In genomic region chr15:84213162-84213739, GRCm38 (mm10) we compare ENCODE assay signal across 21 mouse cellular contexts. TPM values are rescaled to one million over a fixed set of nuclear protein-coding genes. Genes with fewer than 3 reads are reported as not detected.
DNase-seq lines count a peak whose midpoint lies in the region; ATAC-seq and TF ChIP-seq lines count a peak whose summit lies in the region.
"Had no signal": no experiment of that assay in that cellular context is flagged by ENCODE, and none has a peak within 500 bp of the region (broad histone marks: within the 10 kb centered on the region; RNA-seq: fewer than 3 reads in every experiment).

No protein-coding gene starts in this region.

- H3K79me2 ChIP-seq in CH12.LX (replicated peaks; ENCODE audit: control insufficient read depth, extremely low read depth, insufficient read depth, poor library complexity, severe bottlenecking) (no peaks in the 10 kb centered on the region), myocyte (ENCODE audit: control insufficient read depth, insufficient read depth) (no peaks in the 10 kb centered on the region)

- TF ChIP-seq EP300 in CH12.LX (IDR thresholded peaks at IDR 0.05; ENCODE audit: low read length), result no peak

- TF ChIP-seq CTCF in CH12.LX (conservative IDR thresholded peaks at IDR 0.05 in 1 of 2, IDR thresholded peaks at IDR 0.05 in 1 of 2; ENCODE audit: low read depth in 2 of 2, low read length in 2 of 2), result no peak

- no peak overlapping the region for H3ac ChIP-seq in myocyte (ENCODE audit: control insufficient read depth, insufficient read length)

- no peak for TF ChIP-seq POLR2A in CH12.LX (IDR thresholded peaks at IDR 0.05; ENCODE audit: low read depth, low read length)
- TF ChIP-seq POLR2A in myocyte (IDR thresholded peaks at IDR 0.05; ENCODE audit: insufficient read length, low read depth), result no peak

- H3K9ac ChIP-seq in heart, embryonic 13.5 days, result no peak overlapping the region
- H3K9ac ChIP-seq in CH12.LX (ENCODE audit: insufficient read depth, low read depth), result no peak overlapping the region
- H3K9ac ChIP-seq: hindbrain, embryonic 14.5 days; liver, embryonic 13.5 days; neural tube, embryonic 13.5 days; stomach, embryonic 15.5 days had no signal

- no peak for DNase-seq in heart, postnatal 4 days
- DNase-seq in CH12.LX (ENCODE audit: extremely low read depth), result no peak
- no peak for DNase-seq in frontal cortex, postnatal 14 days (ENCODE audit: low spot score in 2 of 2)
- DNase-seq: adrenal gland, adult 8-10 months; cerebellum, adult 11-12 months; layer of hippocampus, adult 9-11 months; liver, embryonic 13.5 days; lung, adult 2 months; lung, postnatal 36 days; right cerebral cortex, postnatal 4 days; thymus, adult 2 months had no signal

- no peak for ATAC-seq in heart, embryonic 13.5 days (ENCODE audit: extremely low read depth, insufficient number of reproducible peaks, low FRiP score, low TSS enrichment)
- no peak for ATAC-seq in megakaryocyte, adult 5-6 weeks (ENCODE audit: poor library complexity, severe bottlenecking)
- ATAC-seq: activated CD4-positive, CD25-positive, alpha-beta regulatory T cell, adult 4 months had no signal

- H3K36me3 ChIP-seq in heart, embryonic 13.5 days, result peaks cover 59% of the 10 kb centered on the region
- peaks cover 95% of the 10 kb centered on the region for H3K36me3 ChIP-seq in megakaryocyte, embryonic 14.5 days (replicated peaks; ENCODE audit: low read length)
- H3K36me3 ChIP-seq in CH12.LX (replicated peaks in 1 of 2; ENCODE audit: control insufficient read depth in 1 of 2, insufficient read depth in 1 of 2, low read length in 1 of 2), result peaks cover 47 to 66% of the 10 kb centered on the region in 2 experiments
- H3K36me3 ChIP-seq in myocyte (ENCODE audit: control insufficient read depth, insufficient read depth), result peaks cover 14% of the 10 kb centered on the region

- no peak overlapping the region for H3K4me3 ChIP-seq in heart, embryonic 13.5 days
- H3K4me3 ChIP-seq in megakaryocyte, embryonic 14.5 days (replicated peaks), result peak overlapping the region; percentile 93
- H3K4me3 ChIP-seq in CH12.LX (replicated peaks in 1 of 3; ENCODE audit: low read depth in 2 of 3, low read length in 2 of 3, poor library complexity in 1 of 3) (no peak overlapping the region), myocyte (no peak overlapping the region)
- H3K4me3 ChIP-seq: forebrain, embryonic 10.5 days; liver, embryonic 13.5 days; neural tube, embryonic 13.5 days; stomach, embryonic 15.5 days had no signal

- H3K27ac ChIP-seq in heart, embryonic 13.5 days (replicated peaks), result 0 out of 2 replicates have a peak overlapping the region, but pooled peaks have one; percentile 20
- peak overlapping the region; percentile 30 for H3K27ac ChIP-seq in CH12.LX (ENCODE audit: insufficient read depth, low read depth)
- H3K27ac ChIP-seq: forebrain, embryonic 10.5 days; hindbrain, embryonic 14.5 days; kidney, postnatal 0 days; liver, embryonic 13.5 days; neural tube, embryonic 13.5 days; stomach, embryonic 15.5 days had no signal

- dilution Hi-C loops in CH12.LX (cut with MboI; ENCODE audit: extremely low pct_ligation_motif_present, extremely low pct_unique_long_range_greater_than_20kb, low sequenced_read_pairs), result no loop called here

- no peaks in the 10 kb centered on the region for H3K27me3 ChIP-seq in heart, embryonic 13.5 days (replicated peaks)
- no peaks in the 10 kb centered on the region for H3K27me3 ChIP-seq in megakaryocyte, embryonic 14.5 days (replicated peaks)
- H3K27me3 ChIP-seq in CH12.LX (replicated peaks), result no peaks in the 10 kb centered on the region
- no peaks in the 10 kb centered on the region for H3K27me3 ChIP-seq in myocyte (ENCODE audit: control insufficient read depth, insufficient read depth, insufficient read length)
- H3K27me3 ChIP-seq: stomach, embryonic 15.5 days had no signal

- no peaks in the 10 kb centered on the region for H3K9me3 ChIP-seq in heart, embryonic 13.5 days
- no peaks in the 10 kb centered on the region for H3K9me3 ChIP-seq in megakaryocyte, embryonic 14.5 days
- H3K9me3 ChIP-seq in CH12.LX (replicated peaks; ENCODE audit: low read length), result no peaks in the 10 kb centered on the region
- H3K9me3 ChIP-seq: forebrain, embryonic 10.5 days; liver, embryonic 13.5 days; neural tube, embryonic 13.5 days; stomach, embryonic 15.5 days had no signal

- peaks cover 63% of the 10 kb centered on the region for H3K4me1 ChIP-seq in heart, embryonic 13.5 days
- H3K4me1 ChIP-seq in megakaryocyte, embryonic 14.5 days, result peaks cover 100% of the 10 kb centered on the region
- H3K4me1 ChIP-seq in CH12.LX (ENCODE audit: control insufficient read depth in 1 of 2, insufficient read depth in 2 of 2), result peaks cover 18 to 51% of the 10 kb centered on the region in 2 experiments

- 72% methylated on average over 6 of the region's 6 CpGs for WGBS in heart, embryonic 13.5 days

- H3K4me2 ChIP-seq in heart, embryonic 13.5 days, result no peak overlapping the region
- H3K4me2 ChIP-seq in CH12.LX (ENCODE audit: insufficient read depth, low read depth, poor library complexity, severe bottlenecking) (no peak overlapping the region), myocyte (ENCODE audit: low read depth) (peak overlapping the region; percentile 71)
- H3K4me2 ChIP-seq: hindbrain, embryonic 14.5 days; liver, embryonic 13.5 days; neural tube, embryonic 13.5 days; stomach, embryonic 15.5 days had no signal

- TF ChIP-seq RAD21 in CH12.LX (IDR thresholded peaks at IDR 0.05; ENCODE audit: low read depth, low read length), result no peak

- in situ Hi-C loops in CH12.LX (cut with MboI; ENCODE audit: low pct_ligation_motif_present, low pct_unique_long_range_greater_than_20kb, low sequenced_read_pairs), result no loop called here

TF ChIP-seq in CH12.LX, 34 proteins besides CTCF, POLR2A, EP300 and RAD21:
- 0 out of 2 replicates have a peak, but pooled peaks have one; percentile 1 for TF ChIP-seq MXI1 (IDR thresholded peaks at IDR 0.05; ENCODE audit: low read depth, low read length)
- TF ChIP-seq USF1 (IDR thresholded peaks at IDR 0.05; ENCODE audit: low read depth, low read length), result no peak

TF ChIP-seq in myocyte, 11 proteins besides CTCF, POLR2A, EP300 and RAD21:
- TF ChIP-seq MAX (IDR thresholded peaks at IDR 0.05; ENCODE audit: low read depth) (no peak), MYOD1 (IDR thresholded peaks at IDR 0.05; ENCODE audit: control insufficient read depth in 1 of 3, insufficient read length in 2 of 3, low read depth in 2 of 3) (no peak), USF1 (IDR thresholded peaks at IDR 0.05; ENCODE audit: low read depth) (no peak), MYOG (IDR thresholded peaks at IDR 0.05; ENCODE audit: control insufficient read depth in 1 of 3, insufficient read depth in 1 of 3, insufficient read length in 2 of 3, low read depth in 2 of 3) (peak in 2 of 3 experiments; percentile 17 to 27), SRF (IDR thresholded peaks at IDR 0.05; ENCODE audit: control insufficient read depth, insufficient read length, low read depth) (peak; percentile 30), REST (IDR thresholded peaks at IDR 0.05; ENCODE audit: insufficient read depth, insufficient read length) (no peak), CEBPB (IDR thresholded peaks at IDR 0.05; ENCODE audit: insufficient read depth, poor library complexity, severe bottlenecking) (no peak)

RNA-seq across cellular contexts. Expression of gene Parvb, which starts 18.6 kb away (rescaled TPM):
- polyA plus RNA-seq in heart, embryonic 13.5 days (2015; fragmentation: Nextera tagmentation; extraction: Ambion mirVana), result 12.7 and 15.5 TPM in 2 replicates
- total RNA-seq in heart, postnatal 4 days (2021), result 100 to 1,000 TPM; 172 to 177 TPM
- 524 and 845 TPM in 2 replicates for polyA plus RNA-seq in megakaryocyte, embryonic 14.5 days (2012; ENCODE audit: insufficient read depth, low replicate concordance)
- 32.7 and 38.8 TPM in 2 replicates for total RNA-seq in megakaryocyte, adult 5-6 weeks (2015)
- total RNA-seq in megakaryocyte, adult 5-6 weeks (2017), result 9.5 and 10.6 TPM in 2 replicates
- total RNA-seq in CH12.LX (2012; rRNA removed) (0.04 and 0.17 TPM in 2 replicates), CH12.LX (2014; rRNA removed) (not detected in 2 replicates)
- polyA plus RNA-seq in CH12.LX (2012; ENCODE audit: insufficient read length, low read depth) (2.3 and 4.2 TPM in 2 replicates), myocyte (2012; fragmentation: generic; extraction: Trizol) (86.2 TPM)

RNA-seq across cellular contexts. Expression of gene Samm50, which starts 21.2 kb away (rescaled TPM):
- 103 and 117 TPM in 2 replicates for polyA plus RNA-seq in heart, embryonic 13.5 days (2015; fragmentation: Nextera tagmentation; extraction: Ambion mirVana)
- total RNA-seq in heart, postnatal 4 days (2021), result 100 to 1,000 TPM; 226 to 230 TPM
- 14.6 and 45.4 TPM in 2 replicates for polyA plus RNA-seq in megakaryocyte, embryonic 14.5 days (2012; ENCODE audit: insufficient read depth, low replicate concordance)
- 25.7 and 30.5 TPM in 2 replicates for total RNA-seq in megakaryocyte, adult 5-6 weeks (2015)
- total RNA-seq in megakaryocyte, adult 5-6 weeks (2017), result 26.0 and 26.4 TPM in 2 replicates
- total RNA-seq in CH12.LX (2012; rRNA removed), result 55.3 and 63.8 TPM in 2 replicates
- total RNA-seq in CH12.LX (2014; rRNA removed), result 79.3 and 85.9 TPM in 2 replicates
- 132 and 135 TPM in 2 replicates for polyA plus RNA-seq in CH12.LX (2012; ENCODE audit: insufficient read length, low read depth)
- 116 TPM for polyA plus RNA-seq in myocyte (2012; fragmentation: generic; extraction: Trizol)

RNA-seq across cellular contexts. Expression of gene Pnpla3, which starts 45.6 kb away (rescaled TPM):
- 0.88 and 0.94 TPM in 2 replicates for polyA plus RNA-seq in heart, embryonic 13.5 days (2015; fragmentation: Nextera tagmentation; extraction: Ambion mirVana)
- total RNA-seq in heart, postnatal 4 days (2021), result 1 to 10 TPM in 1 of 2 experiments, under 1 TPM in 1; 0.21 to 1.1 TPM
- polyA plus RNA-seq in megakaryocyte, embryonic 14.5 days (2012; ENCODE audit: insufficient read depth, low replicate concordance), result not detected in 2 replicates
- not detected in 2 replicates for total RNA-seq in megakaryocyte, adult 5-6 weeks (2015)
- total RNA-seq in megakaryocyte, adult 5-6 weeks (2017), result not detected in 2 replicates
- total RNA-seq in CH12.LX (2012; rRNA removed) (1.1 and 3.2 TPM in 2 replicates), CH12.LX (2014; rRNA removed) (0.96 and 2.2 TPM in 2 replicates)
- polyA plus RNA-seq in CH12.LX (2012; ENCODE audit: insufficient read length, low read depth) (0.41 TPM in 1 of 2 replicates, not detected in the other), myocyte (2012; fragmentation: generic; extraction: Trizol) (0.23 TPM)
- polyA plus RNA-seq: activated CD4-positive, CD25-positive, alpha-beta regulatory T cell, adult 4 months had no signal
